ENCODE assay signal across 12 mouse cellular contexts in the genomic region with DNA sequence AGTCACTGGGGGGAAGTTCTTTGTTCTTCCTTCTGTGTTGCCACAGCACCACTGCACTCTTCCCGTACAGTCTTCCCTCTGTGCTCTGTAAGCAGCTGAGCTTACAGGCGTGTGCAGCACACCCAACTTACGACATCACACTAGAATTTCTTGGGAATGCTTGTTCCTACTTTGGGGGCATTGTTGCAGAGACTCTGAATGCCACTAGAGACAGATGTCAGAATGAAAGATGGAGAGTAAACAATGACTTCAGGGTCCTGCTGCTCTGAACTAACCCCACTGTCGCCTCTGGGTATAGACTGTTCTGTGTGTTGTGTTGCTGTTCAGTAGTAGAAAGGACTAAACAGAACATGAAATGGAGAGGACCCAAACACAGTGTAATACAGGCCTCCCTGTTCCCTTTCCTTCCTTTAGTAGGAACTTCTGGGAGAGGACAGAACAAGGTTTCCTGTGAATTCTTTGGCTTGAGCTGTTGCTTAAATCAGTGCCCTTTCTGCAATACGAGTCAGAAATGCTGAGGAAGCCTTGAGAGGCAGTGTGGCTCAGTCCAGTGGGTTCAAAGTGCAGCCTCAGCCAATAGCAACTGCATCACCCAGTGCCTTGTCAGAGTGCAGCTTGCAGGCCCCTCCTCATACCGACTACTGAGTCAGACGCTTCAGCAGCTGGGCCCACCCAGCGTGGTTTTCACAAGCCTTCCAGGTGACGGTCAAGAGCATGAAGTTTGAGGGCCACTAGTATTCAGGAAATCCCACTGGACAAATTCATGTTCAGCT.
DNase-seq lines count a peak whose midpoint lies in the region; ATAC-seq lines count a peak whose summit lies in the region.
"Had no signal": no experiment of that assay in that cellular context is flagged by ENCODE, and none has a peak within 500 bp of the region (broad histone marks: within the 10 kb centered on the region; RNA-seq: fewer than 3 reads in every experiment).

No protein-coding gene starts in this region.

- no peak overlapping the region for H3K9ac ChIP-seq in hindbrain, embryonic 11.5 days (ENCODE audit: low read depth, low read length)
- no peak overlapping the region for H3K9ac ChIP-seq in hindbrain, embryonic 16.5 days (ENCODE audit: low read depth, low read length)
- H3K9ac ChIP-seq: liver, embryonic 14.5 days had no signal

- DNase-seq in hindbrain, embryonic 11.5 days (ENCODE audit: low spot score), result no peak
- peak; percentile 32 for DNase-seq in 3T3-L1 (ENCODE audit: low read depth, low spot score)
- peak; percentile 11 for DNase-seq in embryo, embryonic 10.5 days (ENCODE audit: low spot score)
- no peak for DNase-seq in layer of hippocampus, adult 8-10 months (ENCODE audit: low spot score in 2 of 2)
- DNase-seq in layer of hippocampus, adult 9-11 months, result no peak
- DNase-seq in left cerebral cortex, postnatal 4 days, result no peak
- DNase-seq: adrenal gland, adult 8-10 months; heart, postnatal 4 days; kidney, postnatal 36 days had no signal

- ATAC-seq in hindbrain, embryonic 11.5 days (ENCODE audit: low FRiP score), result 0 out of 2 replicates have a peak, but pooled peaks have one; percentile 25
- no peak for ATAC-seq in hindbrain, embryonic 16.5 days
- 0 out of 2 replicates have a peak, but pooled peaks have one; percentile 33 for ATAC-seq in megakaryocyte, adult 5-6 weeks (ENCODE audit: poor library complexity, severe bottlenecking)

- 59% methylated on average over 9 of the region's 9 CpGs for WGBS in hindbrain, embryonic 11.5 days
- 60% methylated on average over 9 of the region's 9 CpGs for WGBS in hindbrain, embryonic 16.5 days

- H3K27me3 ChIP-seq in hindbrain, embryonic 11.5 days (ENCODE audit: control insufficient read depth, insufficient read depth, low read length), result no peaks in the 10 kb centered on the region
- no peaks in the 10 kb centered on the region for H3K27me3 ChIP-seq in hindbrain, embryonic 16.5 days (replicated peaks; ENCODE audit: control insufficient read depth, insufficient read depth, low read length)

- 0 out of 2 replicates have a peak, but pooled peaks cover 8% of the 10 kb centered on the region for H3K4me1 ChIP-seq in hindbrain, embryonic 11.5 days (replicated peaks; ENCODE audit: control insufficient read depth, insufficient read depth, low read length)
- peaks cover 35% of the 10 kb centered on the region for H3K4me1 ChIP-seq in hindbrain, embryonic 16.5 days (ENCODE audit: control insufficient read depth, insufficient read depth, low read depth, low read length)

- H3K4me2 ChIP-seq in hindbrain, embryonic 11.5 days (replicated peaks; ENCODE audit: low read depth, low read length), result no peak overlapping the region
- H3K4me2 ChIP-seq in hindbrain, embryonic 16.5 days (ENCODE audit: low read length), result no peak overlapping the region

- peak overlapping the region; percentile 20; the same call in 1 of the 2 replicates for H3K27ac ChIP-seq in hindbrain, embryonic 11.5 days (ENCODE audit: low read depth, low read length)
- no peak overlapping the region for H3K27ac ChIP-seq in hindbrain, embryonic 16.5 days (ENCODE audit: low read depth, low read length)
- H3K27ac ChIP-seq: liver, embryonic 14.5 days had no signal

- no peaks in the 10 kb centered on the region for H3K9me3 ChIP-seq in hindbrain, embryonic 11.5 days (ENCODE audit: control insufficient read depth, low read length)
- H3K9me3 ChIP-seq in hindbrain, embryonic 16.5 days (ENCODE audit: control insufficient read depth, low read length), result no peaks in the 10 kb centered on the region

- H3K36me3 ChIP-seq in hindbrain, embryonic 11.5 days (ENCODE audit: control insufficient read depth, insufficient read depth, low read length), result no peaks in the 10 kb centered on the region
- H3K36me3 ChIP-seq in hindbrain, embryonic 16.5 days (ENCODE audit: control insufficient read depth, insufficient read depth, low read length), result no peaks in the 10 kb centered on the region

- H3K4me3 ChIP-seq in hindbrain, embryonic 11.5 days (ENCODE audit: low read depth, low read length), result no peak overlapping the region
- H3K4me3 ChIP-seq in hindbrain, embryonic 16.5 days (ENCODE audit: low read length), result no peak overlapping the region

- intact Hi-C loops in left cerebral cortex, postnatal 4 days (cut with DNase I), result no loop called here

Comparison
In these comparisons a context has a peak if more than half of its experiments do, and no peak if none do; other contexts are left out.
1. DNase-seq: peak in 3T3-L1 (single experiment) and embryo, embryonic 10.5 days (single experiment); none in hindbrain, embryonic 11.5 days (single experiment), layer of hippocampus, adult 8-10 months (0 of 2), layer of hippocampus, adult 9-11 months (single experiment) and left cerebral cortex, postnatal 4 days (single experiment).